Mouse (Mus musculus) erythroid progenitor cell, adult 5-6 weeks (primary cell): ENCODE measurements around the gene Kank4. TPM values are rescaled to one million over a fixed set of nuclear protein-coding genes. Genes with fewer than 3 reads are reported as not detected.
"Not testable (repeated sequence)": the region's sequence is repeated elsewhere in the genome, so short reads cannot be mapped to it uniquely, and the experiment has no call there.

ENCODE experiments used
- ATAC-seq: replicated peaks from 2 replicates; pipeline ENCODE4 v1.8.0; 2016; ENCODE audit warnings: moderate number of reproducible peaks, mild to moderate bottlenecking, moderate TSS enrichment, inconsistent platforms; ENCODE audit not compliant: poor library complexity, low FRiP score, severe bottlenecking
- total RNA-seq, 2 experiments: library from RNA; stranded (forward) in 1 of 2; stranded (reverse) in 1 of 2; fragments of 150-400 nt in 1 of 2; fragments of 186-747, 209-891 nt in 1 of 2; gene quantifications; 2 replicates each; pipeline versions ENCODE4 v1.2.3 to v1.2.4; 2015 to 2017; ENCODE audit warnings: low replicate concordance in 2 of 2

Gene Kank4
- total RNA-seq, 2 experiments from 2014 or later = not detected

DNA sequence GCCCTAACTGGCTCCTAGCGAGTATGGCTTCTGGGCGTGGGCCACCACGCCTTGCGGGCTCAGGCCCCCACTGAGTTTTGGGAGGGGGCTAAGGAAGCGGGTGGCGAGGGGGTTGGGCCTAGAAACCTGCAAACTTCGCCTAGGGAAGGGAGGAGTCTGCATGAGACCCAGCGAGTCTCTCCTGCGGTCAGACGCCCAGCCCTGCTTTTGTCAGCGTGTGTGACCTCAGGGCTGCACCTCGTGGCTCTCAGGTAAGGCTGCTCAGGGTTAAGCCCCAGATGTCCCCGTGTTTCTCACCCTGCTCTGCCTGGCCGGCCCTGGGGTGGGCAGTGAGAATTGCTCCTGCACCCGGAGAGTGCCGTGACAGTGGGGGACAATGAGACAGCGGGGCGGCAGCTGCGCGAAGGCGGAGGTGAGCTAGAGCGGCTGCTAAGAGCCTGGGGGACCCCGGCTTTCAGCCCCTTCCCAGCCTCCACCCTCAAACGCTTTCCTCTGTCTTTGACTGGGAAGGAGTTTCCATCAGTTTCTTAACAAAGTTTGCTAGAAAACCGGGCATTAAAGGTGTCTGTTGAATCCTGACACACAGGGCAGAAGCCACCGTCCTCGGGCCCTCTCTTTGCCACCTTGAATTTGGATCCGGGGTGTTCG, 90.6 kb downstream of the Kank4 start, which contains the start of gene L1td1:
TSS of gene L1td1 (plus strand) at position 145 of the 648 bp plus-strand sequence.
- no peak for ATAC-seq

GRCm38 (mm10) chr4:98725439-98725838, 91.9 kb downstream of the Kank4 start:
- ATAC-seq = no peak

- not testable (repeated sequence) for ATAC-seq
Measured at GRCm38 (mm10) chr4:98724682-98725081, 92.7 kb downstream of the Kank4 start.

DNA sequence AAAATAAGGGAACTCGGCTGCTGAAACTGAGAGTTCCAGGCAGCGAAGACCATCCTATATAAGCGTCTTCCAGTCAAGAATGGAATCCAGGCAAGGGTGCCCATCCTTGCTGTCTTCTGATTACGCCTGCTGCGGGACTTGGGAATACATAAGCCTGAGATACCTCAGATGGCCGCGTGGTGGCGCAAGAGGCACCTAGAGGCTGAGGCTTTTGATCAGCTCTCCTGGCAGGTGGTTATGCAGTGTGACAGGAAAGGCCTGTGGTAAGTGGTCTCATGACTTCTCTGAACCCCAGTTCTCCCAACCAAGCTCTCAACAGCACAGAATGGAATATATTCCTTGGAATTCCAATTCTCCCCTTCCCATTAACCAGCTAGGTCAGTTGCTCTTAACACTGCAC, 94.9 kb downstream of the Kank4 start:
- no peak for ATAC-seq

- no peak for ATAC-seq
Measured at GRCm38 (mm10) chr4:98718547-98718917, 98.8 kb downstream of the Kank4 start.

- no peak for ATAC-seq
Measured at GRCm38 (mm10) chr4:98717735-98718546, 99.4 kb downstream of the Kank4 start.

DNA sequence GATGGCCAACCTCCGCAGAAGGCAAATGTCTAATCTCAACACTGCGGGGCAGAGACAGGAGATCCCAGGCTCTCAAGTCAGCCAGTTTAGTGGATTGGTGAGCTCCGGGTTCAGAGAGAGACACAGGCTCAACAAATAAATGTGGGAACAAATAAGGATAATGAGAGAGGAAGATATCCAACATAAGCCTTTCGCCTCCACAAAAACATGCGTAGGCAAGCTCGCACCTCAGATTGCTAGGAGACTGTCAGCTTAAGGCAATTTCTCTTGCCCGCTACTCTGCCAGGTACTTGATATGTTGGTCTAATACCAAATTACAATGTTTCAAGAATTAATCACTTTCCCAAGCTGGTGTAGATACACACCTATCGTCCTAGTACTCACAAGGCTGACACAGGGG, 106.4 kb downstream of the Kank4 start:
- no peak for ATAC-seq

Other genes starting within 250 kb of the Kank4 start
- not detected in 2 replicates for gene L1td1, start 90.8 kb downstream of the Kank4 start, total RNA-seq (2015; ENCODE audit: low replicate concordance)
- gene L1td1, start 90.8 kb downstream of the Kank4 start, total RNA-seq (2017; ENCODE audit: low replicate concordance) = not detected in 2 replicates
- not detected in 2 replicates for gene I0C0044D17Rik, start 6.3 kb upstream of the Kank4 start, total RNA-seq (2015; ENCODE audit: low replicate concordance)
- not detected in 2 replicates for gene I0C0044D17Rik, start 6.3 kb upstream of the Kank4 start, total RNA-seq (2017; ENCODE audit: low replicate concordance)
- gene Usp1, start 106.3 kb upstream of the Kank4 start, total RNA-seq (2015; ENCODE audit: low replicate concordance) = 111 and 118 TPM in 2 replicates
- gene Usp1, start 106.3 kb upstream of the Kank4 start, total RNA-seq (2017; ENCODE audit: low replicate concordance) = 121 and 179 TPM in 2 replicates
- not detected in 2 replicates for gene Angptl3, start 213.4 kb upstream of the Kank4 start, total RNA-seq (2015; ENCODE audit: low replicate concordance)
- not detected in 2 replicates for gene Angptl3, start 213.4 kb upstream of the Kank4 start, total RNA-seq (2017; ENCODE audit: low replicate concordance)